Mouse (Mus musculus) neural tube, embryonic 13.5 days (tissue): ENCODE results near the gene Myo1g. TPM values are rescaled to one million over a fixed set of nuclear protein-coding genes. Genes with fewer than 3 reads are reported as not detected.

Experiments
- ATAC-seq: fragments of 200-750 bp; cut with Nextera tagmentation; 2 replicates; pipeline ENCODE4 v1.8.0; 2017; ENCODE audit warnings: low read depth, mild to moderate bottlenecking, moderate TSS enrichment, moderate library complexity
- H3K27ac ChIP-seq: fragments of 300-500 bp; sonication (generic); replicated peaks from 2 replicates; pipeline ENCODE4 v1.5.1; 2015; ENCODE audit warnings: moderate library complexity, mild to moderate bottlenecking, inconsistent platforms
- H3K27me3 ChIP-seq: fragments of 300-500 bp; sonication (generic); 2 replicates; pipeline ENCODE4 v1.6.1; 2015; ENCODE audit warnings: mild to moderate bottlenecking, inconsistent platforms
- H3K36me3 ChIP-seq: fragments of 300-500 bp; sonication (generic); 2 replicates; pipeline ENCODE4 v1.6.1; 2015; ENCODE audit warnings: mild to moderate bottlenecking, inconsistent platforms
- H3K4me1 ChIP-seq: fragments of 300-500 bp; sonication (generic); replicated peaks from 2 replicates; pipeline ENCODE4 v1.6.1; 2015; ENCODE audit warnings: inconsistent platforms
- H3K4me2 ChIP-seq: fragments of 300-500 bp; sonication (generic); 2 replicates; pipeline ENCODE4 v1.6.1; 2015; ENCODE audit warnings: inconsistent platforms, mild to moderate bottlenecking, moderate library complexity
- H3K4me3 ChIP-seq: fragments of 300-500 bp; sonication (generic); 2 replicates; pipeline ENCODE4 v1.5.1; 2015; ENCODE audit warnings: mild to moderate bottlenecking, inconsistent platforms
- H3K9ac ChIP-seq: fragments of 300-500 bp; sonication (generic); 2 replicates; pipeline ENCODE4 v1.6.1; 2015; ENCODE audit warnings: moderate library complexity, mild to moderate bottlenecking, inconsistent platforms
- H3K9me3 ChIP-seq: fragments of 300-500 bp; sonication (generic); 2 replicates; pipeline ENCODE4 v1.6.1; 2016; ENCODE audit warnings: inconsistent platforms
- WGBS: fragments of 180-500 bp; shearing (Covaris S2); methylation state at CpG from one replicate; pipeline ENCODE4 v1.1.7; 2015; 5-methylcytosine and 5-hydroxymethylcytosine counted together
- polyA plus RNA-seq: library from polyadenylated mRNA; unstranded; fragments of >200 nt; fragmentation: Nextera tagmentation; extraction: Ambion mirVana; gene quantifications from 2 replicates; pipeline ENCODE4 v1.2.1, GENCODE M21; 2015

The Myo1g gene
- polyA plus RNA-seq, 1 experiment from 2014 or later, result 0.52 TPM

GRCm38 (mm10) chr11:6504689-6505088 lies 16.1 kb downstream of the Myo1g start:
- Histone ChIP-seq H3K27me3 (no peaks in the 10 kb centered on the region), H3K27ac (no peak overlapping the region), H3K4me3 (no peak overlapping the region), H3K4me2 (no peak overlapping the region), H3K36me3 (no peaks in the 10 kb centered on the region), H3K9ac (no peak overlapping the region), H3K4me1 (no peaks in the 10 kb centered on the region), H3K9me3 (no peaks in the 10 kb centered on the region)
- WGBS, result 81% methylated on average over 6 of the region's 6 CpGs
- ATAC-seq, result no peak

GRCm38 (mm10) chr11:6504226-6504625 lies 16.5 kb downstream of the Myo1g start:
- Histone ChIP-seq H3K4me1 (no peaks in the 10 kb centered on the region), H3K4me3 (no peak overlapping the region), H3K27ac (no peak overlapping the region), H3K27me3 (no peaks in the 10 kb centered on the region), H3K9me3 (no peaks in the 10 kb centered on the region), H3K4me2 (no peak overlapping the region), H3K36me3 (no peaks in the 10 kb centered on the region), H3K9ac (no peak overlapping the region)
- no peak for ATAC-seq
- 69% methylated on average over 3 of the region's 3 CpGs for WGBS

- H3K4me1 ChIP-seq, result no peaks in the 10 kb centered on the region
- ATAC-seq, result no peak
- no peak overlapping the region for H3K4me3 ChIP-seq
- 93% methylated on average over 2 of the region's 2 CpGs for WGBS
- no peak overlapping the region for H3K27ac ChIP-seq
- H3K9ac ChIP-seq, result no peak overlapping the region
- no peaks in the 10 kb centered on the region for H3K27me3 ChIP-seq
- H3K9me3 ChIP-seq, result no peaks in the 10 kb centered on the region
- H3K4me2 ChIP-seq, result no peak overlapping the region
- H3K36me3 ChIP-seq, result no peaks in the 10 kb centered on the region
Observed at GRCm38 (mm10) chr11:6502506-6502905, 18.3 kb downstream of the Myo1g start.

- H3K27me3 ChIP-seq, result no peaks in the 10 kb centered on the region
- H3K36me3 ChIP-seq, result no peaks in the 10 kb centered on the region
- H3K9me3 ChIP-seq, result no peaks in the 10 kb centered on the region
- ATAC-seq, result no peak
- no peak overlapping the region for H3K9ac ChIP-seq
- H3K4me3 ChIP-seq, result no peak overlapping the region
- no peaks in the 10 kb centered on the region for H3K4me1 ChIP-seq
- no peak overlapping the region for H3K4me2 ChIP-seq
- H3K27ac ChIP-seq, result no peak overlapping the region
- WGBS, result 82% methylated on average over 12 of the region's 12 CpGs
Observed at GRCm38 (mm10) chr11:6497311-6497948, 23.3 kb downstream of the Myo1g start.

GRCm38 (mm10) chr11:6489691-6490503 lies 30.9 kb downstream of the Myo1g start:
- Histone ChIP-seq H3K9me3 (no peaks in the 10 kb centered on the region), H3K27ac (no peak overlapping the region), H3K4me1 (no peaks in the 10 kb centered on the region), H3K27me3 (no peaks in the 10 kb centered on the region), H3K4me3 (no peak overlapping the region), H3K36me3 (no peaks in the 10 kb centered on the region), H3K9ac (no peak overlapping the region), H3K4me2 (no peak overlapping the region)
- 55% methylated on average over 6 of the region's 6 CpGs for WGBS
- no peak for ATAC-seq

GRCm38 (mm10) chr11:6489257-6489656 lies 31.5 kb downstream of the Myo1g start:
- Histone ChIP-seq H3K4me1 (no peaks in the 10 kb centered on the region), H3K4me2 (no peak overlapping the region), H3K27me3 (no peaks in the 10 kb centered on the region), H3K4me3 (no peak overlapping the region), H3K27ac (no peak overlapping the region), H3K9ac (no peak overlapping the region), H3K9me3 (no peaks in the 10 kb centered on the region), H3K36me3 (no peaks in the 10 kb centered on the region)
- ATAC-seq, result no peak
- WGBS, result 67% methylated on average over 7 of the region's 7 CpGs

GRCm38 (mm10) chr11:6488041-6488684 lies 32.6 kb downstream of the Myo1g start:
- no peaks in the 10 kb centered on the region for H3K9me3 ChIP-seq
- WGBS, result 95% methylated on average over 5 of the region's 5 CpGs

GRCm38 (mm10) chr11:6487496-6487895 lies 33.3 kb downstream of the Myo1g start:
- no peak for ATAC-seq

More at GRCm38 (mm10) chr11:6488041-6488684, 32.6 kb downstream of the Myo1g start:
- no peaks in the 10 kb centered on the region for H3K4me1 ChIP-seq
- no peaks in the 10 kb centered on the region for H3K36me3 ChIP-seq
- no peak overlapping the region for H3K9ac ChIP-seq
- H3K27ac ChIP-seq, result no peak overlapping the region
- no peak for ATAC-seq
- no peak overlapping the region for H3K4me3 ChIP-seq
- H3K27me3 ChIP-seq, result no peaks in the 10 kb centered on the region
- no peak overlapping the region for H3K4me2 ChIP-seq

GRCm38 (mm10) chr11:6486916-6487315 lies 33.8 kb downstream of the Myo1g start:
- H3K36me3 ChIP-seq, result no peaks in the 10 kb centered on the region
- no peak overlapping the region for H3K27ac ChIP-seq
- no peak overlapping the region for H3K4me2 ChIP-seq
- H3K27me3 ChIP-seq, result no peaks in the 10 kb centered on the region
- H3K9ac ChIP-seq, result no peak overlapping the region
- 65% methylated on average over 6 of the region's 6 CpGs for WGBS
- no peaks in the 10 kb centered on the region for H3K4me1 ChIP-seq
- no peak overlapping the region for H3K4me3 ChIP-seq
- H3K9me3 ChIP-seq, result no peaks in the 10 kb centered on the region
- no peak for ATAC-seq

More at GRCm38 (mm10) chr11:6487496-6487895, 33.3 kb downstream of the Myo1g start:
- no peaks in the 10 kb centered on the region for H3K27me3 ChIP-seq
- no peak overlapping the region for H3K4me2 ChIP-seq
- H3K9ac ChIP-seq, result no peak overlapping the region
- H3K9me3 ChIP-seq, result no peaks in the 10 kb centered on the region
- no peak overlapping the region for H3K27ac ChIP-seq
- WGBS, result 60% methylated on average over 7 of the region's 7 CpGs
- H3K4me1 ChIP-seq, result no peaks in the 10 kb centered on the region
- H3K4me3 ChIP-seq, result no peak overlapping the region
- H3K36me3 ChIP-seq, result no peaks in the 10 kb centered on the region

GRCm38 (mm10) chr11:6484244-6484959 lies 36.4 kb downstream of the Myo1g start:
- 54% methylated on average over 3 of the region's 3 CpGs for WGBS
- Histone ChIP-seq H3K4me1 (no peaks in the 10 kb centered on the region), H3K4me2 (no peak overlapping the region)

GRCm38 (mm10) chr11:6483103-6483502 lies 37.7 kb downstream of the Myo1g start:
- no peak for ATAC-seq
- Histone ChIP-seq H3K27ac (no peak overlapping the region), H3K9me3 (no peaks in the 10 kb centered on the region), H3K9ac (no peak overlapping the region), H3K4me1 (no peaks in the 10 kb centered on the region), H3K27me3 (0 out of 2 replicates have a peak, but pooled peaks cover 6% of the 10 kb centered on the region), H3K4me2 (no peak overlapping the region), H3K4me3 (no peak overlapping the region), H3K36me3 (no peaks in the 10 kb centered on the region)
- WGBS, result 91% methylated on average over 2 of the region's 2 CpGs

More at GRCm38 (mm10) chr11:6484244-6484959, 36.4 kb downstream of the Myo1g start:
- Histone ChIP-seq H3K9ac (no peak overlapping the region), H3K27ac (no peak overlapping the region), H3K36me3 (no peaks in the 10 kb centered on the region), H3K27me3 (0 out of 2 replicates have a peak, but pooled peaks cover 6% of the 10 kb centered on the region), H3K9me3 (no peaks in the 10 kb centered on the region), H3K4me3 (no peak overlapping the region)
- ATAC-seq, result no peak
